Mouse (Mus musculus): ENCODE results near the gene Gm11032. TPM values are rescaled to one million over a fixed set of nuclear protein-coding genes. Genes with fewer than 3 reads are reported as not detected.
"Not testable (repeated sequence)": the region's sequence is repeated elsewhere in the genome, so short reads cannot be mapped to it uniquely, and the experiment has no call there.

The Gm11032 gene
- not detected for total RNA-seq (2021)

DNA sequence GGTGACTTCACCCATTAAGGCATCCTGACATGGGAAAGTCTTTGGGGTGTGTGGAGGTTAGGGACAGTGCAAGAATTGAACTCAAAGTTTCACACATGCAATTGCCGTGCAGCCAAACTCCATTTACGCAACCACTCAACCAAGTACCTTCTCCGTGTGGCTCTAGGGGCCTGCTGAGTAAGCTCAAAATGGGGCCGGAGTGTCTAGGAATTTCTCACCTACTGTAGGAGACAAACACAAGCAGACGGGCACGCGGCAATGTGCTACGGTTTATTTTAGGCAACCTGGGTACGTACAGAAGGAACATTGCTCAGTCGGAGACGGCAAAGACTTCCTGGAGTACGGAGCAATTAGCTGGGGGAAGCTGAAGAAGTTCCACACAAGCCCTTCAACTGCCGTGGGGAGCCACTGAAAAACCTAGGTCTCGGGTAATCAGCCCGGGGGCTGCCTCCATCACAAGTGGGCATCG is at the start of gene Gm11032:
TSS of gene Gm11032 (plus strand) at position 51 of the 469 bp plus-strand sequence.
- no peak for DNase-seq (ENCODE audit: low spot score)
- intact Hi-C loops (cut with DNase I): no loop called here

- no peak for DNase-seq (ENCODE audit: low spot score)
Measured at GRCm38 (mm10) chr11:4571491-4571901, 48.4 kb upstream of the Gm11032 start.

GRCm38 (mm10) chr11:4576090-4576732 is 43.7 kb upstream of the Gm11032 start:
- DNase-seq (ENCODE audit: low spot score); intact Hi-C loops (cut with DNase I): not testable (repeated sequence)

More at GRCm38 (mm10) chr11:4571491-4571901, 48.4 kb upstream of the Gm11032 start:
- intact Hi-C loops (cut with DNase I): no loop called here

- no peak for DNase-seq (ENCODE audit: low spot score)
- intact Hi-C loops (cut with DNase I): no loop called here
Measured at GRCm38 (mm10) chr11:4577079-4577478, 42.8 kb upstream of the Gm11032 start.

DNA sequence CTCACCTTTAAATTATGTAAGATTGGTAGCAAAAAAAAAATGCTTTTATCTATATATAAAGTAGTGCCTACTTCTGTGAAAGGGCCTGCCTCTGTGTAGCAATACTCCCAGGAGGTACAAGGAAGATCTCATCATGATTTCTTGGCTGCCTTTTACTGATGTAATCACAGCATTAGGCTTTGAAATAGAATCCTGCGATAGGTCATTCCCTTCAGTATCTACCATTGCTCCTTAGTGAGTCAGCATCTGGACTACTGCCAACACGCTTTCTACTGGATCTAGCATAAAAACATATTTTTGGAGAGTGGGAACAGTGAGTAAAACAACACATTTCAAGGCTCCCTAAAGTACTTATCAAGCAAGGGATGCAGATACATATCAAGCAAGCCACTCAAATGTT is 41.2 kb upstream of the Gm11032 start:
- intact Hi-C loops (cut with DNase I): no loop called here
- no peak for DNase-seq (ENCODE audit: low spot score)

DNA sequence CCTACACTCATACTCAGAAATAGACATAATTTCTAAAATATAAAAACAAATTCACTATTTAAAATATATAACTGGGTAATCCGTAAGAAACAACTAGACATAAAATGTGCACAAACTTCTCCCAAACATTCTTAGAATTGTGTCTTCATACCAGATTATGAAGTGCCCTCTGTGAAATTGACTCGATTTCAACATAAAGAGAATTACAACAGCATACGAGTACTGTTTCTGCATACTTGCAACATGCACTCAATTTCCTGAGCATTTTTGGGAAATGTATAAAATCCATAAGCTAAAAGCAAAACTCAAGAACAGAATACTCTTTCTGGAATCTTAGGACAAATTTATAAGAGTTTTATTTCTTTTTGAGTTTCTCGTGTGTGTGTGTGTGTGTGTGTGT is 28.1 kb upstream of the Gm11032 start:
- DNase-seq (ENCODE audit: low spot score): no peak
- intact Hi-C loops (cut with DNase I): no loop called here

DNA sequence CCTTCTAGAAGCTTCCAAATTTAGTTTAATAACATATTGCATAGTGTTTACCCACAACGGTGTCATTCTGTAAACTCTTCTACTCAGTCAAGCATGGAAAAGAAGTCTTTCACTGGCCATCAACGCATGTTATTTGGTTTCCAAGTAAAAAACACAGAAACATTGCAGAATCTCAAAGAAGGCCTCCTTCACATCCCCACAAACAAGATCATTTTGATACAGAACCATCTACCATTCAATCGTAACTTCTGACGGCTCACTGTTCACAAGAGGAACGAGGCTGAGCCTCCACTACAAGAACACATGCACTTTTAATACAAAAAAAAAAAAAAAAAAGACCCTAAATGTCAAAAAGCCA is 26.4 kb upstream of the Gm11032 start:
- intact Hi-C loops (cut with DNase I): no loop called here
- DNase-seq (ENCODE audit: low spot score): no peak

- DNase-seq (ENCODE audit: low spot score): peak; percentile 13
- intact Hi-C loops (cut with DNase I): loop anchor here (2.0 kb wide), 1 partner anchor 45 kb away; no protein-coding TSS in a partner anchor
Measured at GRCm38 (mm10) chr11:4593849-4594607, 25.8 kb upstream of the Gm11032 start.

DNA sequence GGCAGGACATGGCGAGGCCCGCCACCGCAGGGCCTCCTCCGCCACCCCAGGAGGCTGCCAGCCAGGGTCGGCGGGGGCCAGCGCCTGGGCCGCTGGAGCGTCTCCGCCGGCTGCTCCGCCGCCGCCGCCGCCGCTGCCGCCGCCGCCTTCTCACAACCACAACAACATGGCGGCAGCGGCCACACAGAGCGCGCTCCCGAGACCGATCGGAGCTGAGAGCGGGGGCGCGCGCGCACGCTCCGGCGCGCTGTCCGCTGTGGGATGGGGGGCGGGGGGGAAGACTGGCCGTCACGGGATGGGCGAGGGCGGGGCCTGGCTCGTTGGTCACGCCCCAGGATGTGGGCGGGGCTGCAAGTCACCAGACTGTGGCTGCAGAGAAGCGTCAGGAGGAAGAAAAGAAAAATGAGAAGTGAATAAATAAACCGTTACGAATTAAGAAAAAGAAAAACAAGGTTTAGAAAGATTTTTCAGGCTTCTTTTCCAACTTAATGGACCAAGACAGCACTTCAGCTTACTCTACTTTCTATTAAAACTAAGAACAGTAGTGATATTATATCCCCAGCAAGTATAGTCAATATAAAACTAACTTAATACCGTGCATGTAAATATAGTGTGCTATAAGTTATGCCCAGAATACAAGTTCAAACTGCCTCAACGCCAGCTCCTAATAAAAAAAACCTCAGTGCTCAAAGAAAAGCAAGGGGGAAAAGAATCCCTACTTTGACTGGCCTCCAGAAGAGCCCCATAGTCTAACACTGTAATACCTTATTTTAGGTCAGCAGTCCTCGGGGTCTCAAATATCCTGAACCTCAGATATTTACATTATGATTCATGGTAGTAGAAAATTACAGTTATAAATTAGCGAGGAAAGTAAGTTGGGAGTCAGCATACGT is 25.0 kb upstream of the Gm11032 start, which contains the start of gene Mtmr3:
TSS of gene Mtmr3 (minus strand) at position 256 of the 893 bp plus-strand sequence.
- peak; percentile 89 for DNase-seq (ENCODE audit: low spot score)
- intact Hi-C loops (cut with DNase I): loop anchor here (2.0 kb wide), 1 partner anchor 44 kb away; no protein-coding TSS in a partner anchor

DNA sequence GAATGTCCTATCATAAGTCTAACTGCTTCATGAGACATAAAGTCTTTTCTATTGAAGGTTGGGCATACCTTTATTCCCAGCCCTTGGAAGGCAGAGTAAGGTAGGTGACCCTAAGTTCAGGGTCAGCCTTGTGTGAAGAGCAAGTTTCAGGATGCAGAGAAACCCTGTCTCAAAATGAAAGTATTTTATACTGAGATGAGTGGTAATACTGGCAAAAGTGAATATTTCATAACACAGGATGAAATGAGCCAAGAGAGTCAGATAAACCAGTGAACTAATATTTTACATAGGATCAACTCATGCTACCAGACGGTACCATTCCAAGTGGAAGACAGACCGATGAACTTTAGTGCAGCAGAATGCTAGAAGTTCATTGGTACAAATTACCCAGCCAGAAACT is 21.5 kb upstream of the Gm11032 start:
- intact Hi-C loops (cut with DNase I): no loop called here
- no peak for DNase-seq (ENCODE audit: low spot score)

DNA sequence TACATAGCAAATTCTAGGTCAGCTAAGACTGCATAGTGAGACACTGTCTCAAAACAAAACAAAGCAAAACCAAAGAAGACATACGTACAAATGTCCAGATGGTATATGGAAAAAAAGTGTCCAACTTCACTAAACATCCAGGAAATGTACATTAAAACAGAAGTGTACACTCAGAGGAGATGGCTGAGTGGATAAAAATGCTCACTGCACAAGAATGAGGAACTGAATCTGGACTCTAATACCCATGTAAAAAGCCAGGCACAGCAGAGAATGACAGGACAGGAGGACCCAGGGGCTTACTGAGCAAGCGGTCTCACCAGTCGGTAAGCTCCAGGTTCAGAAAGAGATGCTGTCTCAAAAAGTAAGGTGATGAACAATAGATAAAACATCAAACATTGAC is 20.0 kb upstream of the Gm11032 start:
- no peak for DNase-seq (ENCODE audit: low spot score)
- intact Hi-C loops (cut with DNase I): no loop called here

DNA sequence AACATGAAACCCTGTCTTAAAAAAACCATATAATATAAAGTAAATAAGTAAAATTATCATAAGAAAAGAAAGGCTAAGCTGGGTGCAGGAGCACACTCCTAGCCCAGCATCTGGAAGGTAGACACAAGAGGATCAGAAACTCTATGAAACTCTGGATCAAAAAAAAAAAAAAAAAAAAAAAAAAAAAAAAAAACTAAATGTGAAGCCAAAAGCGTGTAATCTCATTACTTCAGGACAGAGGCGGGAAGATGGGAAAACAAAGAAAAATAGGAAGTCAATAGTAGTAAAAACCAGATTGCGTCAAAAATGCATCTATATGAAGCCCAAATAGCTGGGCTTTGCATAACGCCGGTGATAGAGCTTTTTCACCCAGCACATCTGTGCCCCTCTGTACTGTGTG is 18.0 kb upstream of the Gm11032 start:
- intact Hi-C loops (cut with DNase I): no loop called here
- no peak for DNase-seq (ENCODE audit: low spot score)

DNA sequence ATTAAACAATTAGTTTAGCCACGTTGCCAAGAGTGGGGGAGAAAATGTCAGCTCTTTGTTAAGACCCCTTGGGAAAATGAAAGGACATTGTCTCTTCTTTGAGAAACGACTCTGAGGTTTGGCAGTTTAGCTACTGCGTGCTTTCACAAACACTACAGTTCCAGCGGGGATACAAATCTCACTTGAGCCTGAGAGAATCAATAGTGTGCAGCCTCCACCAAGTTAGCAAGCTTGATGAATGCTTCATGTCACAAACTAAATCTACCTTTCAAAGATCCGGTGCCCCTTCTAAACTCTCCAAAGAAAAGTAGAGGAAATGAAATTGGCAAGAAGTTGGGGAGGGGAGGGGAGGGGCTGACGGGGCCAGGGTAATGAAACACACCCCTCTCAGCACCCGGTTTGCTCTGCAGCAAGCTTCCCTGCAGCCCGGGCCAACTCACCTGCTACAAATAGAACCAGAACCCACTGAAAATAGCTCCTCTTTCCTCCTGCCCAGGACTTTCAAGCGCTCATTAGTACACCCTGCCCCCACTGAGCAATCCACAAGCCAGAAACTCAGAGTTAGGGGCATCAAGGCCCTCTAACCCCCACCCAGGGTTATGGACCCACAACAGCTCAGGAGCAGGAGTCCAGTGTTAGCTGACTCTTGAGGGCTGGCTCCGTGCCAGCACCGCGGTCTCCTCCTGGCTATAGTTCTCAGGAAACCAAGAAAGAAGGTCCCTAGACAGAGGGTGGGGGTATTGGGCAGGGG is 17.0 kb upstream of the Gm11032 start:
- intact Hi-C loops (cut with DNase I): no loop called here
- peak; percentile 15 for DNase-seq (ENCODE audit: low spot score)

DNA sequence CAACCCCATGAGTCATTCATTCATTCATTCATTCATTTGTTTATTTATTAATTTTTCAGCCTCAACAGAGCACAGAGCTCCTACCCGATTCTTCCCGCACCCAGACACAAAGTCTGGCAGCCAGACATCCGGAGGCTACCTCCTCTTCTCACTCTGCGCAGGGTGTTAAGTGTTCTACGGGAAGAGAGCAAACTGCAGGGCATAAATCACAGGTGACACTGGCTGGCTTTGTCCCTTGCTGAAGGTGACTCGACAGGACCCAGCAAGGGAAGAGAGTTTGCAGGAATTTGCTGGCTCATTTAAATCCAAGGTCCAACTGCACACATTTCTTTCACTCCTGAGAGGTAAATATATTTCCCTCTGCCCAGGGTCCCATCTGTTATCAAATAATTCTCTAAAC is 15.4 kb upstream of the Gm11032 start:
- intact Hi-C loops (cut with DNase I): no loop called here
- DNase-seq (ENCODE audit: low spot score): no peak

DNA sequence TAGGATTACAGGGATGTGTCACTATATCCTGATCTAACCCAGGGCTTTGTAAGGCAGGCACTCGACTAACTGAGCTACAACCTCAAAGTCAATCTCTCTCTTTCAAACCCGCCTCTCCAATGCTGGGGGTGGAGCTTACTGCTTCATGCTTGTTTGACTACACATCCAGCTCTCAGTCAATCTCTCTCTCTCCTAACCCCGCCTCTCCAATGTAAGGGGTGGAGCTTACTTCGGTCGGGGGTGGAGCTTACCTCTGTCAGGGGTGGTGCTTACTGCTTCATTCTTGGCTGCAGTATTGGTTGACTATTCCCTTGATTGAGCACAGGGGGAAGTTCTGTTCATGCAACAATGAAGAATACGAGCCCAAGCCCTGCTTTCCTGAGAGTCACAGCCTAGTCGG is 14.5 kb upstream of the Gm11032 start:
- no peak for DNase-seq (ENCODE audit: low spot score)
- intact Hi-C loops (cut with DNase I): no loop called here

DNA sequence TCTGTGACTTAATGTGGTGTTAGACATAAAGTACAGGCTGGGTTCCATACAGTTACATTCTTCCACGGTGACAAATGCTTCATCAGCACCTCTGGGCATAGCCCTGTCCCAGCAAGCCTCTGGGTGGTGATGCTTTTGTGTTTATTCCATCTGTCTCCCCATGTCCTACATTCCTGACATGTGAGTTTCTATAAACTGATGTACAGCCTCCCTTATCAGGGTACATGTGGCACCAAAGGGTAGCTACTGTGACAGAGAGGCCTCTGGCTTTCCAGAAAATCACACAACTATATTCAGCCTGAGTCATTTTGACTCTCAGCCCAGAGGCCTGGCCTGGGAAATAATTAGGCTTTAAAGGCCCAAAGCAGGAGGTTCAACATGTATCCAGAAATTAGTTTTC is 13.3 kb upstream of the Gm11032 start:
- intact Hi-C loops (cut with DNase I): no loop called here
- no peak for DNase-seq (ENCODE audit: low spot score)

GRCm38 (mm10) chr11:4611904-4612303 is 8.0 kb upstream of the Gm11032 start:
- no peak for DNase-seq (ENCODE audit: low spot score)
- intact Hi-C loops (cut with DNase I): no loop called here

- intact Hi-C loops (cut with DNase I): no loop called here
- peak; percentile 42 for DNase-seq (ENCODE audit: low spot score)
Measured at GRCm38 (mm10) chr11:4620501-4621108, 738 bp downstream of the Gm11032 start.

DNA sequence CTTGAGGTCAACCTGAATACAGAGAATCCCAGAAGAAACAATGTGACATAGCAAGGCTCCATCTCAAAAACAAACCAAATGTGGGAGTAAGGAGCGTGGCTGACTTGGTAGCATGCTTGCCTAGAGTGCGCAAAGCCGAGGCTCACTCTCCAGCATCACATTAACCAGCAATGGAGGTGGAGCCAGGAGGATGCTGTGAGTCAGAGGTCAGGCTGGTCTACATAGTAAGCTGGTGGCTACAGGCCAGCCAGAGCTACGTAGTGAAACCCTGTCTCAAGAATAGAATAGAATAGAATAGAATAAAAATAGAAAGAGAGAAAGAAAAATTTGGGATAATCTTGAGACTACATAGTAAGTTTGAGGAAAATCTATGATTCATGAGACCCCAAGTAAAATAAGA is 2.0 kb downstream of the Gm11032 start:
- DNase-seq (ENCODE audit: low spot score): no peak

More for the DNA sequence above, 2.0 kb downstream of the Gm11032 start:
- intact Hi-C loops (cut with DNase I): no loop called here
